Mouse (Mus musculus): ENCODE measurements around the gene Cma2. TPM values are rescaled to one million over a fixed set of nuclear protein-coding genes. Genes with fewer than 3 reads are reported as not detected.

Gene Cma2
- polyA plus RNA-seq (2014; fragmentation: Nextera tagmentation; extraction: Ambion mirVana), result 0.21 TPM in 1 of 2 replicates, not detected in the other

DNA sequence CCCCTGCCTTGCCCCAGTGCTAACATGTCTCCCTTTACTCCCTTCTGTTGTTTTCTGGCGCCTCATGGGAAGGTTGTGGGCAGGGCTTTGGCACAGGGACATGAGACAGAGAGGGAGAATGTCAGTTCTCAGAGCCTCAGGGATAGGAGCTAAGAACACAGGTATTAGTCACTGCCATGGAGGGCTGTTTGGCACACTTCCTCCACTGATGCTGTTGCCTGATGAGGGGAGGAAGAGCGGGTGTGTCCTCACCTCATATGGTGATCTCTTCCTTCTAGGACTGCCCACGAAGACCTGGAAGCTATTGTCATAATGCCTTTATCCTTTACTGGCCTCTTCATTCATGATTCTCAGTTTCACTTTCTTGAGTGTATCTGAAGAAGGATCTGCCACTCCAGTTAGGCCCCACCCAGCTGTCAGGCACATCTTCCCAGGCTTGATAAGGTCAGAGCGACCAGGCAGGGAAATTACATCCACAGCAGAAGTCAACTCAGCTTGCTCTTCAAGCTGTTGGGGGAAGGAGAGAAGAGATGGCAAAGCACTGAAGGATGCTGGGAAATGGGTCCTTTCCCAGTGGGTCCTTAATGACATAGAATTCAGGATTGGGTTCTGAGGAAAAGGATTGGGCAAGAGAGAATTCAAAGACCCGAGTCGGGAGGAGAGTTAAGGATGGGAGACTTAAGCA is at the start of gene Cma2:
Gene Cma2 (plus strand): TSS at position 635 of the 685 bp plus-strand sequence.
- no peak for DNase-seq (ENCODE audit: low spot score)
- Histone ChIP-seq H3K27me3 (replicated peaks; ENCODE audit: control insufficient read depth, insufficient read depth, low read length) (no peaks in the 10 kb centered on the region), H3K4me1 (ENCODE audit: control insufficient read depth, insufficient read depth, low read length) (no peaks in the 10 kb centered on the region), H3K4me3 (ENCODE audit: low read depth, low read length) (no peak within 1 kb of the TSS), H3K9ac (ENCODE audit: low read depth, low read length) (no peak within 1 kb of the TSS), H3K9me3 (ENCODE audit: control insufficient read depth, low read length) (no peaks in the 10 kb centered on the region), H3K36me3 (ENCODE audit: control insufficient read depth, insufficient read depth, low read length) (no peaks in the 10 kb centered on the region), H3K27ac (replicated peaks; ENCODE audit: low read depth, low read length) (no peak within 1 kb of the TSS), H3K4me2 (ENCODE audit: low read depth, low read length) (no peak within 1 kb of the TSS)
- no peak for ATAC-seq (ENCODE audit: low read depth)
- WGBS, result 82% methylated on average over 6 of the region's 6 CpGs

DNA sequence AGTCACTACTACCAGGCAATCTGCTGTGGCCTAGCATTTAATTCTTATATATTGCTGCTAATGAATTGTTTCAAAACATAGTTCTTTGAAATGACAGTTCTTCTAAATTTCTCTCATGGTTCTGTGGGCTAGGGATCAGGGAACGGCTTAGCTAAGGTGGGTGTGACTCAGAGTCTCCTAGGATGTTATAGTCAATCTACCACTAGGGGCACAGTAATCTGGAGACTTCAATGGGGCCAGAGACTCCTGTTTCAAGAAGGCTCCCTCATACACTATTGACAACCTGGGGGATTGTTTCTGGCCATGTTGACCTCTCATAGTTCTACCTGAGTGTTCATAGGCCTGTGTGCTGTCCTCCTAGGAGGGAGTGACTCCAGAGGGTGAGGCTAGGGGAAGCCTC is 45.3 kb upstream of the Cma2 start:
- Histone ChIP-seq H3K9me3 (ENCODE audit: control insufficient read depth, low read length) (no peaks in the 10 kb centered on the region), H3K4me3 (ENCODE audit: low read depth, low read length) (no peak overlapping the region), H3K36me3 (ENCODE audit: control insufficient read depth, insufficient read depth, low read length) (no peaks in the 10 kb centered on the region), H3K27me3 (replicated peaks; ENCODE audit: control insufficient read depth, insufficient read depth, low read length) (no peaks in the 10 kb centered on the region), H3K4me1 (ENCODE audit: control insufficient read depth, insufficient read depth, low read length) (peaks cover 4% of the 10 kb centered on the region; the same call in 1 of the 2 replicates), H3K9ac (ENCODE audit: low read depth, low read length) (no peak overlapping the region), H3K27ac (replicated peaks; ENCODE audit: low read depth, low read length) (no peak overlapping the region), H3K4me2 (ENCODE audit: low read depth, low read length) (no peak overlapping the region)
- no peak for DNase-seq (ENCODE audit: low spot score)
- no peak for ATAC-seq (ENCODE audit: low read depth)
- WGBS, result 41% methylated on average over 1 of the region's 1 CpGs

DNA sequence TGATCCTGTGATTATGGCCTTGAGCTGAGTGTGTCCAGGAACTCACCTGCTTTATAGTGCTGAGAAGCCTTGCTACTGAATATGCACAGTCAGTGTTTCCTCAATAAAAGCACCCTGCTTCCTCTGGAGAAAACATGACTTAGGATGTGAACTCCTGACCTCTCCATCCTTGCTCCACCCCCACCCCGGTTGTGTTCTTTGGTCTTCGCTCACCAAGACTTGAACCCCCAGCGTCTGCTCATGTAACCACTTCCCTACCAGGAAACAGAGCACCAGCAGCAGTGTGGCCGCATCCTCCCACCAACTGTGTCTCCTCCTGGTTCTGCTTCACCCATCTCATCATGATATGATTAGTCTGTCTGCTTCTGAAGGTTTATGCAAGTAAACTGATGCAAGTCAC is 37.4 kb upstream of the Cma2 start:
- no peak overlapping the region for H3K9ac ChIP-seq (ENCODE audit: low read depth, low read length)
- no peaks in the 10 kb centered on the region for H3K4me1 ChIP-seq (ENCODE audit: control insufficient read depth, insufficient read depth, low read length)
- 33% methylated on average over 4 of the region's 4 CpGs for WGBS
- no peaks in the 10 kb centered on the region for H3K36me3 ChIP-seq (ENCODE audit: control insufficient read depth, insufficient read depth, low read length)
- H3K27ac ChIP-seq (replicated peaks; ENCODE audit: low read depth, low read length), result no peak overlapping the region
- no peak for ATAC-seq (ENCODE audit: low read depth)
- no peaks in the 10 kb centered on the region for H3K27me3 ChIP-seq (replicated peaks; ENCODE audit: control insufficient read depth, insufficient read depth, low read length)
- DNase-seq (ENCODE audit: low spot score), result no peak
- no peak overlapping the region for H3K4me3 ChIP-seq (ENCODE audit: low read depth, low read length)
- H3K9me3 ChIP-seq (ENCODE audit: control insufficient read depth, low read length), result no peaks in the 10 kb centered on the region
- no peak overlapping the region for H3K4me2 ChIP-seq (ENCODE audit: low read depth, low read length)

DNA sequence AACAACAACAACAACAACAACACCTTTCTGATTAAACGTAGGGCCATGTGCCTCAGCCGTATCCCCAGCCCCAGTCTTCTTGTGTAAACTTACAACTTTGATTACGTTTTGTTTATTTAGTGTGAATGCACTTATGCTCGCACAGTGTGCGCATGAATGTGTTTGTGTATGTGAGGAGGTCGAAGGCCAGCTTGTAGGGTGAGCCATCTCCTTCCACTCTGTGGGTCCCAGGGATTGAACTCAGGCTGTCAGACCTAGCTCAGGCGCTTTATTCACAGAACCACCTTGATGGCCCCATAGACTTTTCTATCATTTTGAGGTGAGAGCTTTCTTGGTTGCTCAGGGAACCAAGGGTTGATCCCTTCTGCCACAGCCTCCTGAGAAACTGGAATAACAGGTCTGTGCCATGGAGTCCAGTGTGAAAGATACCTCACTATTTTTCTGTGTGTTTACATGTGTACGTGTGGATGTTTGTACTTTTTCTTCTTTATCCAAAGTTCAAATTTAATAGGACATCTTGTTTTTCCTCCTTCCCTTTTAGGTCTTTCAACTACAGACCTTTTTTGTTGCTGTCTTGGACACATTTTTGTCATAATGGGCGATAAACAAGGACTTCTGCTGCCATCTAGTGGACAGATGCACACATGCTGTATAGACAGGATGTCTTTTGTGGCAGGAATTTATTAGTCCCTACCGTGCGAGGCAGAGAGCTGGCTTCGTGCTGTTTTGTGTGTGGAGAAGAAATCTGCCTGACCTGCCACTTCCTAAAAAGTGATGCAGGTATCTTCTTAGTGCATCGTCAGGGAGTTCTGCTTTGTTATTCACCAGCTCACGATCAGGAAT is 32.3 kb upstream of the Cma2 start:
- Histone ChIP-seq H3K9ac (ENCODE audit: low read depth, low read length) (no peak overlapping the region; the same call in 1 of the 2 replicates), H3K4me1 (ENCODE audit: control insufficient read depth, insufficient read depth, low read length) (no peaks in the 10 kb centered on the region), H3K4me3 (ENCODE audit: low read depth, low read length) (no peak overlapping the region), H3K36me3 (ENCODE audit: control insufficient read depth, insufficient read depth, low read length) (no peaks in the 10 kb centered on the region), H3K27me3 (replicated peaks; ENCODE audit: control insufficient read depth, insufficient read depth, low read length) (no peaks in the 10 kb centered on the region), H3K4me2 (ENCODE audit: low read depth, low read length) (peak overlapping the region; percentile 41), H3K27ac (replicated peaks; ENCODE audit: low read depth, low read length) (no peak overlapping the region; the same call in 1 of the 2 replicates), H3K9me3 (ENCODE audit: control insufficient read depth, low read length) (no peaks in the 10 kb centered on the region)
- 35% methylated on average over 14 of the region's 14 CpGs for WGBS
- ATAC-seq (ENCODE audit: low read depth) (peak; percentile 90), DNase-seq (ENCODE audit: low spot score) (peak; percentile 96)

DNA sequence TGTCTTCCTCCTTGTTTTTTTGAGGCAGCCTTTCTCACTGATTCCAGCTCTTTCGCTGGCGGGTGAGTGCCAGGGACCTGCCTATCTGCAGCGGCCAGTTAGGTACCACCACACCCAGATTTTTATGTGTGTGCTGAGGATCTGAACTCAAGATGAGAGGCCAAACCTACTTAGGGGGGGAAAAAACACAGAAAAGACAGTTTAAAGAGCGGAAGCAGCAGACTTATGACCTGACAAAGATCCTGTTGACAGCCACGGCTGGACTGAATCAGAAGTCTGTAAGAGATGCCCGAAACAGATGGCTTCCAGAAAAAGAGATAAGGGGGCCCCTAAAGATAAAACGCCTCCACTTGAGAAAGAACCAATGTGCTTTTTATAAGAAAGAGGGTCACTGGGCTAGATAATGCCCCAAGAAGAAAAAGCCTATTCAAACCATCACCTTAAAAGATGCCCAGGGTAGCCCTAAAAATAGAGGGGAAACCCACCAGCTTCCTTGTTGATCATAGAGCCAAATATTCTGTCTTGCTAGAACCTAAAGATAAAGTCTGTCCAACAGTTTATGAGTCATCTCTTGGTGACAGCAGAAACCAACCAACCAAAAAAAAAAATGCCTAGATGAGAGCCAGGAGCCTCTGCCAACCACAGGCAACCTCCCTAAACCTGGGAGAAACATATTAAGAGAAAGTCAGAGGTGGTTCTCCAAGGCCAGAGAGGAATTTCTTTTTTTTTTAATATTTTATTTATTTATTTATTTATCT is 28.1 kb upstream of the Cma2 start:
- DNase-seq (ENCODE audit: low spot score), result no peak
- H3K27me3 ChIP-seq (replicated peaks; ENCODE audit: control insufficient read depth, insufficient read depth, low read length), result no peaks in the 10 kb centered on the region
- no peaks in the 10 kb centered on the region for H3K9me3 ChIP-seq (ENCODE audit: control insufficient read depth, low read length)

DNA sequence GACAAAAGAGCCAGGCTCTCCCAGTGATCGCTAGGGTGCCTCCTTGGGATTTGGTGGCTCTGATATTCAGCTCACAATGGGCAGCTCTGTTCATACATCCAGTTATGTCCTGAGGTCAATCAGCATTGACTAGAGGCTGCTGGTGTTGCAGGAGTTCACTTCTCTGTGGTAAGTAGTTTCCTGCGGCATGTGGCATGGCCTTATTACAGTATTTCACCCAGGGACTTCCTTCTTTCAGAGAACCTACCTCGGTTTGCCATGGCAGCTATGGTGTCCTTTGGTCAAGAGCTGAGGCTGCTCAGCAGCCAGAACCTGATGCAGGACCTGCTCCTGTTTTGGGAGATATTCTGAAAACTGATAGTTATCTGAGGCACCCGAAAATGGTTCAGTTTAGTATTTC is 23.9 kb upstream of the Cma2 start:
- 74% methylated on average over 4 of the region's 4 CpGs for WGBS
- Histone ChIP-seq H3K4me2 (ENCODE audit: low read depth, low read length) (no peak overlapping the region), H3K27me3 (replicated peaks; ENCODE audit: control insufficient read depth, insufficient read depth, low read length) (no peaks in the 10 kb centered on the region), H3K9me3 (ENCODE audit: control insufficient read depth, low read length) (no peaks in the 10 kb centered on the region), H3K9ac (ENCODE audit: low read depth, low read length) (no peak overlapping the region), H3K27ac (replicated peaks; ENCODE audit: low read depth, low read length) (no peak overlapping the region), H3K4me3 (ENCODE audit: low read depth, low read length) (no peak overlapping the region), H3K4me1 (ENCODE audit: control insufficient read depth, insufficient read depth, low read length) (no peaks in the 10 kb centered on the region), H3K36me3 (ENCODE audit: control insufficient read depth, insufficient read depth, low read length) (no peaks in the 10 kb centered on the region)
- DNase-seq (ENCODE audit: low spot score), result no peak
- no peak for ATAC-seq (ENCODE audit: low read depth)

More for the DNA sequence above, 28.1 kb upstream of the Cma2 start:
- H3K4me3 ChIP-seq (ENCODE audit: low read depth, low read length), result no peak overlapping the region
- no peak overlapping the region for H3K9ac ChIP-seq (ENCODE audit: low read depth, low read length)
- H3K4me2 ChIP-seq (ENCODE audit: low read depth, low read length), result no peak overlapping the region
- H3K36me3 ChIP-seq (ENCODE audit: control insufficient read depth, insufficient read depth, low read length), result no peaks in the 10 kb centered on the region
- H3K27ac ChIP-seq (replicated peaks; ENCODE audit: low read depth, low read length), result no peak overlapping the region
- 59% methylated on average over 7 of the region's 7 CpGs for WGBS
- H3K4me1 ChIP-seq (ENCODE audit: control insufficient read depth, insufficient read depth, low read length), result no peaks in the 10 kb centered on the region
- no peak for ATAC-seq (ENCODE audit: low read depth)

DNA sequence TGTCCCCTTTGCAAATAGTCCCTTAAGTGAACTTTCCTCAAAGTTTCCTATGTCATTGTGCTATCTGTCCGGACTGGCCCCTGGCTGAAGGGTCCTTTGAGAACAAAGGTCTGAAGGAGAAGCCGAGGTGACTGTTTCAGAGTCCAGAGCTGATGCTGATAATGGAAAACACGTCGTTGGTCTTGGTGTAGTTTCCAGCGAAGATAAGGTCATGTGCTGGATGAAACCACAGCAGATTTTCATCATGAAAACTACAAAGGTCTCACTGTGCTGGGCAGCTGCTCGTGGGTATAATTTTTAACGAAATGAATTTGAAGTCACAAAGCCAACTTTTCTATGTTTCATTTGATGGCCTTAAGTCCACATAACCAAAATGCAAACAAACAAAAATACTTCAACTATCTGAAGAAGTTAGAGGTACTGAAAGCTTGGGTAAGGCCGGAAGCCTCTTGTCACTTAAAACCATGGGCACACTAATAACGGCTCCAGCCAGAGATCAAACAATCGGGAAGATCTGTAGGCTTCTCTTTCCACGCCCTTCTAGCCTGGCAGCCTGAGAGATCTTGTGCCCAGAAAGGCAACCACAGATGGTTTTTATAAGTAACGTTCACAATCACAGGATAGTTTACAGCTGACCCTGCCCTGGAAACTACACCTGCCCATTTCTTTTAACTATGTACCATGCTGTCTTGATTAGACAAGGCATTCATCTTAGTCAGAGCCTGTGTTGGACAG is 21.4 kb upstream of the Cma2 start:
- H3K27me3 ChIP-seq (replicated peaks; ENCODE audit: control insufficient read depth, insufficient read depth, low read length), result no peaks in the 10 kb centered on the region
- H3K27ac ChIP-seq (replicated peaks; ENCODE audit: low read depth, low read length), result no peak overlapping the region
- 47% methylated on average over 12 of the region's 12 CpGs for WGBS
- no peaks in the 10 kb centered on the region for H3K9me3 ChIP-seq (ENCODE audit: control insufficient read depth, low read length)
- H3K4me2 ChIP-seq (ENCODE audit: low read depth, low read length), result no peak overlapping the region
- no peak overlapping the region for H3K4me3 ChIP-seq (ENCODE audit: low read depth, low read length)
- no peaks in the 10 kb centered on the region for H3K4me1 ChIP-seq (ENCODE audit: control insufficient read depth, insufficient read depth, low read length)
- DNase-seq (ENCODE audit: low spot score) (no peak), ATAC-seq (ENCODE audit: low read depth) (no peak)
- H3K9ac ChIP-seq (ENCODE audit: low read depth, low read length), result no peak overlapping the region
- no peaks in the 10 kb centered on the region for H3K36me3 ChIP-seq (ENCODE audit: control insufficient read depth, insufficient read depth, low read length)

DNA sequence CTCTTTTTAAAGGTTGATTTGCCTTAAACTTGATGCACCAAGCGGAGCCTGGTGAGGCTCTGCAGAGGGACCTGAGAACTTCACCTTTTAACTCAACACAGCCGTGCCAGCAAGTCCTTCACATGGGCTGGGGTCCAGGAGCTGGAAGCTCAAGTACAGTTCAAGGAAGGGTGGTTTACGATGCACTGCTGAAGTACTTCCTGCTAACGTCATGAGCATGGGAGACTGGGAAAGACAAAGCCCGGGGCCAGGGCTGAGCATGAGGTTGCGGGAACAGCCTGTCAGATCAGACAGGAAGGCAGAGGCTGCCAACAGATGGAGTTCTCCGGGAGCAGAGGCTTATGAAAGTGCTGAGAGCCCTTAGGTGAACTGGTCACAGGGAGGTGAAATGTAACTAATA is 17.2 kb upstream of the Cma2 start:
- H3K4me1 ChIP-seq (ENCODE audit: control insufficient read depth, insufficient read depth, low read length), result no peaks in the 10 kb centered on the region
- H3K4me3 ChIP-seq (ENCODE audit: low read depth, low read length), result no peak overlapping the region
- WGBS, result 23% methylated on average over 7 of the region's 7 CpGs
- ATAC-seq (ENCODE audit: low read depth), result peak; percentile 71; the same call in 1 of the 2 replicates
- no peak overlapping the region for H3K9ac ChIP-seq (ENCODE audit: low read depth, low read length)
- no peak overlapping the region for H3K4me2 ChIP-seq (ENCODE audit: low read depth, low read length)
- no peaks in the 10 kb centered on the region for H3K36me3 ChIP-seq (ENCODE audit: control insufficient read depth, insufficient read depth, low read length)
- H3K27ac ChIP-seq (replicated peaks; ENCODE audit: low read depth, low read length), result no peak overlapping the region
- H3K9me3 ChIP-seq (ENCODE audit: control insufficient read depth, low read length), result no peaks in the 10 kb centered on the region
- DNase-seq (ENCODE audit: low spot score), result peak; percentile 53
- H3K27me3 ChIP-seq (replicated peaks; ENCODE audit: control insufficient read depth, insufficient read depth, low read length), result no peaks in the 10 kb centered on the region

All from embryonic facial prominence, embryonic 14.5 days (tissue).